Mouse (Mus musculus): ENCODE results near the gene Ihh.

The Ihh gene

GRCm38 (mm10) chr1:74951556-74952210, at the start of gene Ihh:
Ihh (minus strand) TSS chr1:74951672.
- DNase-seq (ENCODE audit: extremely low read depth, low read depth), result no peak

GRCm38 (mm10) chr1:75001183-75001582, 49.7 kb upstream of the Ihh start:
- no peak for DNase-seq (ENCODE audit: extremely low read depth, low read depth)

- DNase-seq (ENCODE audit: extremely low read depth, low read depth), result peak; percentile 24
These were observed 49.0 kb upstream of the Ihh start for GRCm38 (mm10) chr1:75000496-75000895.

GRCm38 (mm10) chr1:74999173-74999572, 47.7 kb upstream of the Ihh start:
- no peak for DNase-seq (ENCODE audit: extremely low read depth, low read depth)

GRCm38 (mm10) chr1:74997231-74997630, 45.8 kb upstream of the Ihh start:
- DNase-seq (ENCODE audit: extremely low read depth, low read depth), result no peak

GRCm38 (mm10) chr1:74977001-74977400, 25.5 kb upstream of the Ihh start:
- DNase-seq (ENCODE audit: extremely low read depth, low read depth), result no peak

- DNase-seq (ENCODE audit: extremely low read depth, low read depth), result no peak
These were observed 24.5 kb upstream of the Ihh start for GRCm38 (mm10) chr1:74975936-74976335.

- no peak for DNase-seq (ENCODE audit: extremely low read depth, low read depth)
These were observed 22.1 kb upstream of the Ihh start for GRCm38 (mm10) chr1:74973590-74973989.

GRCm38 (mm10) chr1:74971353-74972050, 20.0 kb upstream of the Ihh start:
- DNase-seq (ENCODE audit: extremely low read depth, low read depth), result no peak

GRCm38 (mm10) chr1:74967962-74968580, 16.6 kb upstream of the Ihh start:
- peak; percentile 36 for DNase-seq (ENCODE audit: extremely low read depth, low read depth)

- peak; percentile 36 for DNase-seq (ENCODE audit: extremely low read depth, low read depth)
These were observed 13.2 kb upstream of the Ihh start for GRCm38 (mm10) chr1:74964494-74965215.

GRCm38 (mm10) chr1:74962853-74963227, 11.4 kb upstream of the Ihh start:
- no peak for DNase-seq (ENCODE audit: extremely low read depth, low read depth)

- no peak for DNase-seq (ENCODE audit: extremely low read depth, low read depth)
These were observed 10.8 kb upstream of the Ihh start for GRCm38 (mm10) chr1:74962126-74962852.

GRCm38 (mm10) chr1:74961722-74962121, 10.2 kb upstream of the Ihh start:
- no peak for DNase-seq (ENCODE audit: extremely low read depth, low read depth)

GRCm38 (mm10) chr1:74960059-74960458, 8.6 kb upstream of the Ihh start:
- no peak for DNase-seq (ENCODE audit: extremely low read depth, low read depth)

- DNase-seq (ENCODE audit: extremely low read depth, low read depth), result no peak
These were observed 639 bp downstream of the Ihh start for GRCm38 (mm10) chr1:74950576-74951490.

- DNase-seq (ENCODE audit: extremely low read depth, low read depth), result no peak
These were observed 1.4 kb downstream of the Ihh start for GRCm38 (mm10) chr1:74950066-74950465.

- DNase-seq (ENCODE audit: extremely low read depth, low read depth), result no peak
These were observed 1.8 kb downstream of the Ihh start for GRCm38 (mm10) chr1:74949666-74950050.

- DNase-seq (ENCODE audit: extremely low read depth, low read depth), result no peak
These were observed 2.4 kb downstream of the Ihh start for GRCm38 (mm10) chr1:74948784-74949665.
